Mouse (Mus musculus): ENCODE measurements around the gene Vwc2l. TPM values are rescaled to one million over a fixed set of nuclear protein-coding genes. Genes with fewer than 3 reads are reported as not detected.

Gene Vwc2l
- polyA plus RNA-seq, 1 experiment from 2014 or later: 0.11 TPM

DNA sequence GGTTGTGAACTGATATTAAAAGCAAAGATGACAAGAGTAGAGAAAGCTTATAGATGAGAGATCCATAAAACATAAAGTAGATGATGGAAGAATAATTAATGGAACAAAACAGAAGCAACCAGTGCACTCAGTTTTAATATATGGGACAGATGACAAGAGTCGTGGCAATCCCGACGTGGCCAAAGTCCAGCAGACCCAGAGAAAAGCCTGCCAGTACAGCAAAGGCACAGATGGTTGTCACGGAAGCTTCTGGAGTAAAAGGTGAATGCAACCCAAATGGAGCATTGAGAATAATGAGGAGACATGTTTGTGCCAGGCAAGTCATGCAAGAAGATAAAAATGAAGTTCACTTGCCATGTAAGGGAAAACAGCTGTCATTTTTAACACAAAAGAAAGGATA is 207.5 kb downstream of the Vwc2l start:
- WGBS: 89% methylated on average over 4 of the region's 4 CpGs
- no peak overlapping the region for H3K4me3 ChIP-seq (ENCODE audit: low read depth, low read length)
- no peaks in the 10 kb centered on the region for H3K27me3 ChIP-seq (replicated peaks; ENCODE audit: control insufficient read depth, insufficient read depth, low read length)
- H3K36me3 ChIP-seq (ENCODE audit: control insufficient read depth, insufficient read depth, low read length): no peaks in the 10 kb centered on the region
- no peaks in the 10 kb centered on the region for H3K4me1 ChIP-seq (replicated peaks; ENCODE audit: control insufficient read depth, insufficient read depth, low read length)
- H3K4me2 ChIP-seq (ENCODE audit: low read length): no peak overlapping the region
- ATAC-seq (replicated peaks; ENCODE audit: low FRiP score, low TSS enrichment, low read depth): no peak
- no peak overlapping the region for H3K9ac ChIP-seq (ENCODE audit: low read length)
- H3K9me3 ChIP-seq (ENCODE audit: control insufficient read depth, low read length): no peaks in the 10 kb centered on the region
- no peak for DNase-seq (ENCODE audit: low spot score)
- H3K27ac ChIP-seq (ENCODE audit: low read depth): no peak overlapping the region
